Mouse (Mus musculus) midbrain, embryonic 12.5 days (tissue): ENCODE data around the gene Serpina1b. TPM values are rescaled to one million over a fixed set of nuclear protein-coding genes. Genes with fewer than 3 reads are reported as not detected.
"Not testable (repeated sequence)": the region's sequence is repeated elsewhere in the genome, so short reads cannot be mapped to it uniquely, and the experiment has no call there.

Source experiments
- ATAC-seq: fragments of 200-750 bp; cut with Nextera tagmentation; 2 replicates; pipeline ENCODE4 v1.8.0; 2017; ENCODE audit warnings: low read depth, moderate TSS enrichment, moderate library complexity; ENCODE audit not compliant: low FRiP score
- H3K27ac ChIP-seq: fragments of 300-500 bp; sonication (generic); replicated peaks from 2 replicates; pipeline ENCODE4 v1.5.1; 2016; ENCODE audit warnings: mild to moderate bottlenecking
- H3K27me3 ChIP-seq: fragments of 300-500 bp; sonication (generic); 2 replicates; pipeline ENCODE4 v1.6.1; 2016; ENCODE audit warnings: mild to moderate bottlenecking
- H3K36me3 ChIP-seq: fragments of 300-500 bp; sonication (generic); 2 replicates; pipeline ENCODE4 v1.6.1; 2016
- H3K4me1 ChIP-seq: fragments of 300-500 bp; sonication (generic); 2 replicates; pipeline ENCODE4 v1.6.1; 2016
- H3K4me2 ChIP-seq: fragments of 300-500 bp; sonication (generic); replicated peaks from 2 replicates; pipeline ENCODE4 v1.6.1; 2016; ENCODE audit warnings: mild to moderate bottlenecking, moderate library complexity
- H3K4me3 ChIP-seq: fragments of 300-500 bp; sonication (generic); 2 replicates; pipeline ENCODE4 v1.5.1; 2016; ENCODE audit warnings: mild to moderate bottlenecking
- H3K9ac ChIP-seq: fragments of 300-500 bp; sonication (generic); replicated peaks from 2 replicates; pipeline ENCODE4 v1.6.1; 2016; ENCODE audit warnings: mild to moderate bottlenecking, moderate library complexity
- H3K9me3 ChIP-seq: fragments of 300-500 bp; sonication (generic); 2 replicates; pipeline ENCODE4 v1.6.1; 2016; ENCODE audit warnings: mild to moderate bottlenecking
- WGBS: fragments of 180-500 bp; shearing (Covaris S2); methylation state at CpG from one replicate; pipeline ENCODE4 v1.1.7; 2016; 5-methylcytosine and 5-hydroxymethylcytosine counted together
- polyA plus RNA-seq: library from polyadenylated mRNA; unstranded; fragments of >200 nt; fragmentation: Nextera tagmentation; extraction: Ambion mirVana; gene quantifications from 2 replicates; pipeline ENCODE4 v1.2.1, GENCODE M21; 2016

Serpina1b gene
- polyA plus RNA-seq, result 0.46 TPM in 1 of 2 replicates, not detected in the other

DNA sequence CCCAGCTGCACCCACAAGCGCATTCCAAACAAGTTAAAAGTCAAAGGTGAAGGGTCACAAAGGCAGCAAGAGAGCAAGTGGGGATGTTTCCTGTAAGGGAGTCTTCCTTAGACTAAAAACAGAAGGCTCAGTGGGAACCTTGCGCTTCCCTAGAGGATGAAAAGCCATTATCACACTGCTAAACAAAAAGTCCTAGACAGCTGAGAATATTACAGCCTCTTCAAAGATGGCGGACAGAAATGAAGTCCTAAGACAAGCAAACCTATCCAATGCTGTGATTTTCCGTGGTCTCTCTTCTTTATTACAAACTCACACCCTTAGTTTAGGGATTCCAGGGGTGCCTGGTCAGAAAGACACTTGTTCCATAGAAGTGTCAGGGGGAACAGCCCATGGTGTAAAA lies at the start of gene Serpina1b:
Gene Serpina1b (minus strand): TSS at position 101 of the 400 bp plus-strand sequence.
- not testable (repeated sequence) for H3K27ac ChIP-seq, H3K9ac ChIP-seq, H3K36me3 ChIP-seq, H3K4me1 ChIP-seq, H3K4me3 ChIP-seq, H3K4me2 ChIP-seq, ATAC-seq, H3K27me3 ChIP-seq
- peaks cover 13% of the 10 kb centered on the region; the same call in 1 of the 2 replicates for H3K9me3 ChIP-seq
- 71% methylated on average over 4 of the region's 4 CpGs for WGBS

GRCm38 (mm10) chr12:103866873-103867272 lies 36.7 kb upstream of the Serpina1b start:
- H3K27ac ChIP-seq, H3K27me3 ChIP-seq, H3K4me3 ChIP-seq, H3K9ac ChIP-seq, H3K36me3 ChIP-seq, ATAC-seq, H3K4me2 ChIP-seq, H3K4me1 ChIP-seq: not testable (repeated sequence)
- peaks cover 11% of the 10 kb centered on the region; the same call in 1 of the 2 replicates for H3K9me3 ChIP-seq
- 77% methylated on average over 1 of the region's 1 CpGs for WGBS

GRCm38 (mm10) chr12:103863101-103863974 lies 33.2 kb upstream of the Serpina1b start, which contains the start of gene Serpina1a:
Gene Serpina1a, minus strand, starts transcription at chr12:103863562.
- 85% methylated on average over 9 of the region's 9 CpGs for WGBS
- H3K4me2 ChIP-seq, ATAC-seq: not testable (repeated sequence)

DNA sequence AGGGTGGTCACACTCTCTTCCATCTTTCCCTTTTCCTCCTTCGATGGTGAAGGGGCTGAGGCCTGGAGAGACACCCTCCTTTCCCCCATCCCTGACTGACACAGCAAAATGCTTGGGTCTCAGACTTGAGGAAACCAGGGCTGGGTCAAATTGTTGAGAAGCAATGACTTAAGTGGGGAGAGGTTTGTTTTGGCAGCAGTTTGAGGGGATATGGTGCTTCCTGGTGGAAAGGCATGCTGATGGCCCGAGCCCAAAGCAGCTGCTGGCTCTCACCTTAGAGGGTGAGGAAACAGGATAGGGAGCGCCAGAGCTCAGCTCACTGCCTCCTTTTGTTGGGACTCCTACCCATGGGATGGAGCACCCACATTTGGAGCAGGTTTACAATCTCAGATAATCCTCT lies 30.8 kb upstream of the Serpina1b start:
- Histone ChIP-seq H3K27ac (no peak overlapping the region), H3K4me2 (no peak overlapping the region), H3K9me3 (peaks cover 11% of the 10 kb centered on the region; the same call in 1 of the 2 replicates), H3K27me3 (no peaks in the 10 kb centered on the region), H3K36me3 (no peaks in the 10 kb centered on the region), H3K4me3 (no peak overlapping the region), H3K9ac (no peak overlapping the region), H3K4me1 (no peaks in the 10 kb centered on the region)
- 78% methylated on average over 3 of the region's 3 CpGs for WGBS
- no peak for ATAC-seq

More at GRCm38 (mm10) chr12:103863101-103863974, 33.2 kb upstream of the Serpina1b start, which contains the start of gene Serpina1a:
- not testable (repeated sequence) for H3K4me3 ChIP-seq, H3K27me3 ChIP-seq, H3K36me3 ChIP-seq, H3K9ac ChIP-seq, H3K4me1 ChIP-seq, H3K27ac ChIP-seq
- peaks cover 11% of the 10 kb centered on the region; the same call in 1 of the 2 replicates for H3K9me3 ChIP-seq

GRCm38 (mm10) chr12:103860571-103860970 lies 30.4 kb upstream of the Serpina1b start:
- not testable (repeated sequence) for H3K9ac ChIP-seq, H3K4me2 ChIP-seq, ATAC-seq, H3K36me3 ChIP-seq, H3K27me3 ChIP-seq, H3K4me1 ChIP-seq, H3K27ac ChIP-seq, H3K4me3 ChIP-seq
- H3K9me3 ChIP-seq, result peaks cover 10% of the 10 kb centered on the region; the same call in 1 of the 2 replicates
- 78% methylated on average over 3 of the region's 4 CpGs for WGBS

DNA sequence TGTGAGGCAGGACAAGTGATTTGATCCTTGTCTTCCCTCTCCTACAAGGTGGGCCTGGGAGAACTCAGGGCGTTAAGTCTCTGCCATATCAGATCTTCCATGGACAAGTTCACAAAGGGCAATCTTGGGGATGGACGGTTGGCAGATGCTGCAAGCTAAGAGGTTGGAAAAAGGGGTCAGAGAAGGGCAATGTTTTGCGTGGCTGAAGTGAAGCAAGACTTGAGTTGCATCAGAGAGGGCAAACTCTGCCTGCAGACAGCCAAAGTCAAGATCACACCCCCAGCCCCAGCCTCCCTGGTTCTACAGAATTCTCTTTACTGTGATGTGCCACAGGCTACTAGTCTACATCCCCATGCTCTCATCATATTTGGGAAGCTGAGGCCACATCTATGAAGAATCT lies 29.4 kb upstream of the Serpina1b start:
- H3K9me3 ChIP-seq, H3K27me3 ChIP-seq, H3K36me3 ChIP-seq, H3K27ac ChIP-seq, ATAC-seq, H3K4me1 ChIP-seq, H3K4me3 ChIP-seq, H3K4me2 ChIP-seq, H3K9ac ChIP-seq: not testable (repeated sequence)
- 75% methylated on average over 3 of the region's 3 CpGs for WGBS

DNA sequence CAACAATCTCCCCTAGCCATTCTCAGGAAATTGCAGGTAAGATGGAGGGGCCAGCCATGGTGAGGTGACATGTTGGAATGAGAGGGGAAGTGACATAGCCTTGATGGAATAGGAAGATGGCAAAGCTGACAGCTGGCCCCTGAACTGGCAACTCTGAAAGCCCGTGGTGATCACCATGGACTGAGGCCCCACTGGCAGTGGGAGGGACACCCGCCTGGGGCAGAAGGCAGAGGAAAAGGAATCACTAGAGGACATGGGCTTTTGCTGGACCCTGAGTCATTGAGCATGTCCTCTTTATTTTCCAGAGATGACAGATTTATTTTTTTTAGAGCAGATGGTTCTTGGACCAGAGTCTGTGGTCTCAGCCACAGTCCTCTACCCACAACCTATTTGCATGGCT lies 22.9 kb upstream of the Serpina1b start:
- H3K4me2 ChIP-seq, H3K27ac ChIP-seq, H3K27me3 ChIP-seq, H3K4me1 ChIP-seq, H3K4me3 ChIP-seq, H3K36me3 ChIP-seq, ATAC-seq, H3K9me3 ChIP-seq, H3K9ac ChIP-seq: not testable (repeated sequence)
- WGBS, result 82% methylated on average over 2 of the region's 2 CpGs

GRCm38 (mm10) chr12:103827661-103828372 lies 2.4 kb downstream of the Serpina1b start:
- not testable (repeated sequence) for ATAC-seq, H3K9ac ChIP-seq, H3K36me3 ChIP-seq, H3K27me3 ChIP-seq, H3K9me3 ChIP-seq, H3K4me1 ChIP-seq, H3K4me3 ChIP-seq, H3K27ac ChIP-seq, H3K4me2 ChIP-seq
- 84% methylated on average over 6 of the region's 6 CpGs for WGBS

DNA sequence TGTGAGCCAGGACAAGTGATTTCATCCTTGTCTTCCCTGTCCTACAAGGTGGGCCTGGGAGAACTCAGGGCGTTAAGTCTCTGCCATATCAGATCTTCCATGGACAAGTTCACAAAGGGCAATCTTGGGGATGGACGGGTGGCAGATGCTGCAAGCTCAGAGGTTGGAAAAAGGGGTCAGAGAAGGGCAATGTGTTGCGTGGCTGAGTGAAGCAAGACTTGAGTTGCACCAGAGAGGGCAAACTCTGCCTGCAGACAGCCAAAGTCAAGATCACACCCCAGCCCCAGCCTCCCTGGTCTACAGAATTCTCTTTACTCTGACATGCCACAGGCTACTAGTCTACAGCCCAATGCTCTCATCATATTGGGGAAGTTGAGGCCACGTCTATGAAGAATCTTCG lies 6.3 kb downstream of the Serpina1b start:
- not testable (repeated sequence) for H3K4me2 ChIP-seq, ATAC-seq, H3K4me1 ChIP-seq, H3K4me3 ChIP-seq, H3K27ac ChIP-seq, H3K27me3 ChIP-seq, H3K9ac ChIP-seq, H3K9me3 ChIP-seq, H3K36me3 ChIP-seq
- WGBS, result 82% methylated on average over 5 of the region's 5 CpGs

- H3K36me3 ChIP-seq, H3K4me2 ChIP-seq, H3K27ac ChIP-seq, H3K4me1 ChIP-seq, H3K4me3 ChIP-seq, ATAC-seq, H3K9ac ChIP-seq, H3K27me3 ChIP-seq, H3K9me3 ChIP-seq: not testable (repeated sequence)
- WGBS, result 91% methylated on average over 6 of the region's 6 CpGs
Measured at GRCm38 (mm10) chr12:103773246-103773851, 56.8 kb downstream of the Serpina1b start, which contains the start of gene Serpina1d. Gene Serpina1d, minus strand, starts transcription at chr12:103773592.

DNA sequence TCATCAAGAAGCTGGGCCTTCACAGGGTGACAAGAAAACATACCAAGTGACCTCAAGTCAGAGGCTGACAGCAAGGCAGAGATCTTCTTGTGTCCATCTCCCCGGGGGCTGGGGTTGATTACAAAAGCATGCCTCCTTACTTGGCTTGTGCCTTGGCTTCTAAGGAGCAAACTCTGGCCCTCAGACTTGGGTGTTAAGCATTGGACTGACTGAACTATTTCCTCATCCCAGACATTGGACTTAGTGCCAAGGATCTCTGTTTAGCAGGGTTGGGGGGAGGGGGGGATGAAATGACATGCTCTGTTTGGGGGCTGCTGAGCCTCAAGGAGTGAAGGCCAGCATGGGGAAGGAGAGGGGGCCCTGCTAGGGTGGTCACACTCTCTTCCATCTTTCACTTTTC lies 59.6 kb downstream of the Serpina1b start:
- 72% methylated on average over 1 of the region's 1 CpGs for WGBS
- H3K4me1 ChIP-seq, result not testable (repeated sequence)

GRCm38 (mm10) chr12:103763083-103763482 lies 67.1 kb downstream of the Serpina1b start:
- H3K27ac ChIP-seq, H3K9ac ChIP-seq, ATAC-seq, H3K36me3 ChIP-seq, H3K4me3 ChIP-seq, H3K4me1 ChIP-seq, H3K27me3 ChIP-seq, H3K4me2 ChIP-seq: not testable (repeated sequence)
- WGBS, result 80% methylated on average over 3 of the region's 3 CpGs
- peaks cover 16% of the 10 kb centered on the region; the same call in 1 of the 2 replicates for H3K9me3 ChIP-seq

More for the DNA sequence above, 59.6 kb downstream of the Serpina1b start:
- not testable (repeated sequence) for H3K27ac ChIP-seq, ATAC-seq, H3K36me3 ChIP-seq, H3K27me3 ChIP-seq, H3K4me3 ChIP-seq, H3K9ac ChIP-seq, H3K4me2 ChIP-seq
- H3K9me3 ChIP-seq, result peaks cover 11% of the 10 kb centered on the region
